In the genomic region with DNA sequence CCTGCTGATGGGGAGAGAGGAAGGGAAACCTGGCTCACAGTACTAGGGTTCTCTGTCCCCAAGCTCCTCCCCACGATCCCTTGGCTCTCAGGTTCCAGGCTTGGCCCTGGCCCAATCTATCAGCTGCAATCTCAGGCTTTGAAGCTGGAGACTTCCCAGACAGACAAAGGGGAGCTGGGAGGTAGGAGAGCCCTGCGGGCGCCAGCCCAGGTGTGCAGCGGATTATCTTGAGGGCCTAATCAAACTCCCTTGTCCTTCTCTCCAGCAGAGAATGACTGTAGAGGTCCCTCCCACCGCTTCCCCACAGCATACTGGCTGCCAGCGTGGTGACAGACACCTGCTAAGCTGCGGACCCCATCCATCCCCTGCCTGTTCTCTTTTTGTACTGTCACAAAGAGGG, we compare ENCODE assay signal across 23 mouse cellular contexts.
DNase-seq lines count a peak whose midpoint lies in the region; ATAC-seq and TF ChIP-seq lines count a peak whose summit lies in the region.
"Had no signal": no experiment of that assay in that cellular context is flagged by ENCODE, and none has a peak within 500 bp of the region (broad histone marks: within the 10 kb centered on the region; RNA-seq: fewer than 3 reads in every experiment).

No protein-coding gene starts in this region.

- TF ChIP-seq POLR2A in brain, embryonic 14.5 days (IDR thresholded peaks at IDR 0.05; ENCODE audit: borderline replicate concordance, extremely low read depth, insufficient read depth, insufficient read length, poor library complexity, severe bottlenecking), result no peak

- no peak for TF ChIP-seq CTCF in brain, embryonic 14.5 days (IDR thresholded peaks at IDR 0.05; ENCODE audit: borderline replicate concordance, extremely low read depth, insufficient read depth, insufficient read length)

- DNase-seq in heart, postnatal 10 days, result no peak
- peak; percentile 28 for DNase-seq in R1 (ENCODE audit: low read depth, low spot score)
- peak; percentile 60 for DNase-seq in brain, embryonic 14.5 days (ENCODE audit: low read depth)
- DNase-seq in retina, postnatal 1 day, result no peak
- no peak for DNase-seq in heart, adult 18-20 months
- DNase-seq: adrenal gland, postnatal 10 days; B cell, adult 2 months; cerebellum, adult 11-12 months; kidney, adult 11 months; kidney, postnatal 36 days; lung, postnatal 4 days had no signal

- H3K4me2 ChIP-seq in heart, embryonic 12.5 days, result no peak overlapping the region
- H3K4me2 ChIP-seq in forebrain, embryonic 12.5 days, result no peak overlapping the region
- H3K4me2 ChIP-seq in intestine, embryonic 16.5 days (ENCODE audit: low read depth, low read length), result no peak overlapping the region
- H3K4me2 ChIP-seq: kidney, embryonic 15.5 days; liver, embryonic 15.5 days; lung, embryonic 15.5 days; neural tube, embryonic 15.5 days had no signal

- no peak overlapping the region for H3K9ac ChIP-seq in heart, embryonic 12.5 days
- H3K9ac ChIP-seq in forebrain, embryonic 12.5 days, result no peak overlapping the region
- no peak overlapping the region for H3K9ac ChIP-seq in intestine, embryonic 16.5 days (ENCODE audit: low read depth, low read length)
- H3K9ac ChIP-seq: kidney, embryonic 15.5 days; liver, embryonic 15.5 days; lung, embryonic 15.5 days; neural tube, embryonic 15.5 days had no signal

- intact Hi-C loops in heart, postnatal 10 days (cut with DNase I), result no loop called here

- no peaks in the 10 kb centered on the region for H3K9me3 ChIP-seq in heart, embryonic 12.5 days (replicated peaks)
- 0 out of 2 replicates have a peak, but pooled peaks cover 3% of the 10 kb centered on the region for H3K9me3 ChIP-seq in forebrain, embryonic 12.5 days
- H3K9me3 ChIP-seq in intestine, embryonic 16.5 days (ENCODE audit: control insufficient read depth, low read length), result no peaks in the 10 kb centered on the region
- H3K9me3 ChIP-seq: hindbrain, embryonic 10.5 days; kidney, embryonic 15.5 days; liver, embryonic 15.5 days; lung, embryonic 15.5 days; neural tube, embryonic 15.5 days had no signal

- H3K36me3 ChIP-seq in heart, embryonic 12.5 days, result no peaks in the 10 kb centered on the region
- H3K36me3 ChIP-seq in forebrain, embryonic 12.5 days (replicated peaks), result no peaks in the 10 kb centered on the region
- H3K36me3 ChIP-seq in intestine, embryonic 16.5 days (ENCODE audit: control insufficient read depth, insufficient read depth, low read length), result no peaks in the 10 kb centered on the region
- H3K36me3 ChIP-seq: G1E; hindbrain, embryonic 10.5 days; kidney, embryonic 15.5 days; liver, embryonic 15.5 days; lung, embryonic 15.5 days; neural tube, embryonic 15.5 days had no signal

- H3K4me1 ChIP-seq in heart, embryonic 12.5 days (replicated peaks), result peaks cover 45% of the 10 kb centered on the region
- peaks cover 20% of the 10 kb centered on the region for H3K4me1 ChIP-seq in forebrain, embryonic 12.5 days
- H3K4me1 ChIP-seq in intestine, embryonic 16.5 days (ENCODE audit: control insufficient read depth, insufficient read depth, low read length), result no peaks in the 10 kb centered on the region
- H3K4me1 ChIP-seq: liver, embryonic 15.5 days had no signal

- 11% methylated on average over 7 of the region's 7 CpGs for WGBS in heart, embryonic 12.5 days
- WGBS in forebrain, embryonic 12.5 days, result 2% methylated on average over 7 of the region's 7 CpGs
- WGBS in intestine, embryonic 16.5 days, result 17% methylated on average over 7 of the region's 7 CpGs

- no peak overlapping the region for H3K27ac ChIP-seq in heart, embryonic 12.5 days (ENCODE audit: poor library complexity, severe bottlenecking)
- peak overlapping the region; percentile 27; the same call in 1 of the 2 replicates for H3K27ac ChIP-seq in forebrain, embryonic 12.5 days
- no peak overlapping the region for H3K27ac ChIP-seq in intestine, embryonic 16.5 days (ENCODE audit: low read length)
- H3K27ac ChIP-seq: hindbrain, embryonic 10.5 days; kidney, embryonic 15.5 days; liver, embryonic 15.5 days; lung, embryonic 15.5 days; neural tube, embryonic 15.5 days; stomach, postnatal 0 days had no signal

- 0 out of 2 replicates have a peak, but pooled peaks cover 3% of the 10 kb centered on the region for H3K27me3 ChIP-seq in heart, embryonic 12.5 days (replicated peaks)
- no peaks in the 10 kb centered on the region; the same call in 1 of the 2 replicates for H3K27me3 ChIP-seq in forebrain, embryonic 12.5 days
- H3K27me3 ChIP-seq in intestine, embryonic 16.5 days (replicated peaks; ENCODE audit: control insufficient read depth, insufficient read depth, low read length), result no peaks in the 10 kb centered on the region
- H3K27me3 ChIP-seq: liver, embryonic 15.5 days; lung, embryonic 15.5 days; neural tube, embryonic 15.5 days; Patski had no signal

- no peak overlapping the region for H3K4me3 ChIP-seq in heart, embryonic 12.5 days
- H3K4me3 ChIP-seq in forebrain, embryonic 12.5 days (replicated peaks), result no peak overlapping the region
- H3K4me3 ChIP-seq in intestine, embryonic 16.5 days (ENCODE audit: low read length), result no peak overlapping the region
- H3K4me3 ChIP-seq: hindbrain, embryonic 10.5 days; kidney, embryonic 15.5 days; liver, embryonic 15.5 days; lung, embryonic 15.5 days; neural tube, embryonic 15.5 days had no signal

- 0 out of 2 replicates have a peak, but pooled peaks have one; percentile 5 for ATAC-seq in heart, embryonic 12.5 days (ENCODE audit: insufficient number of reproducible peaks, low FRiP score)
- peak; percentile 42; the same call in 1 of the 2 replicates for ATAC-seq in forebrain, embryonic 12.5 days (ENCODE audit: low FRiP score)
- no peak for ATAC-seq in intestine, embryonic 16.5 days
- ATAC-seq: activated CD4-positive, CD25-positive, alpha-beta regulatory T cell, adult 4 months; Patski had no signal

Comparison
In these comparisons a context has a peak if more than half of its experiments do, and no peak if none do; other contexts are left out.
1. DNase-seq: peak in R1 (single experiment) and brain, embryonic 14.5 days (single experiment); none in heart, postnatal 10 days (0 of 2), retina, postnatal 1 day (single experiment) and heart, adult 18-20 months (0 of 2).